Mouse (Mus musculus) intestine, embryonic 16.5 days (tissue): ENCODE measurements around the gene Slc12a8. TPM values are rescaled to one million over a fixed set of nuclear protein-coding genes. Genes with fewer than 3 reads are reported as not detected.
A peak's percentile ranks its signal among the peaks of the same experiment; 100 is the strongest.

Experiments
- ATAC-seq: fragments of 200-750 bp; cut with Nextera tagmentation; 2 replicates; pipeline ENCODE4 v1.8.0; 2017; ENCODE audit warnings: moderate TSS enrichment, moderate library complexity
- H3K27ac ChIP-seq: fragments of 300-500 bp; sonication (generic); 2 replicates; pipeline ENCODE4 v1.5.1; 2014; ENCODE audit warnings: mild to moderate bottlenecking, low read length
- H3K27me3 ChIP-seq: fragments of 300-500 bp; sonication (generic); replicated peaks from 2 replicates; pipeline ENCODE4 v1.6.1; 2014; ENCODE audit warnings: low read length, control low read depth, mixed read lengths; ENCODE audit not compliant: control insufficient read depth, insufficient read depth
- H3K36me3 ChIP-seq: fragments of 300-500 bp; sonication (generic); 2 replicates; pipeline ENCODE4 v1.6.1; 2014; ENCODE audit warnings: low read length, control low read depth; ENCODE audit not compliant: control insufficient read depth, insufficient read depth
- H3K4me1 ChIP-seq: fragments of 300-500 bp; sonication (generic); 2 replicates; pipeline ENCODE4 v1.6.1; 2014; ENCODE audit warnings: low read length, control low read depth, mixed read lengths; ENCODE audit not compliant: control insufficient read depth, insufficient read depth
- H3K4me2 ChIP-seq: fragments of 300-500 bp; sonication (generic); 2 replicates; pipeline ENCODE4 v1.6.1; 2014; ENCODE audit warnings: low read depth, low read length, control low read depth
- H3K4me3 ChIP-seq: fragments of 300-500 bp; sonication (generic); 2 replicates; pipeline ENCODE4 v1.5.1; 2014; ENCODE audit warnings: mild to moderate bottlenecking, low read length
- H3K9ac ChIP-seq: fragments of 300-500 bp; sonication (generic); 2 replicates; pipeline ENCODE4 v1.6.1; 2014; ENCODE audit warnings: low read depth, low read length
- H3K9me3 ChIP-seq: fragments of 300-500 bp; sonication (generic); 2 replicates; pipeline ENCODE4 v1.6.1; 2016; ENCODE audit warnings: low read length, control low read depth; ENCODE audit not compliant: control insufficient read depth
- WGBS: fragments of 180-500 bp; shearing (Covaris S2); extraction: QIAGEN DNeasy Blood & Tissue Kit; methylation state at CpG from one replicate; pipeline ENCODE4 v1.1.7; 2014; 5-methylcytosine and 5-hydroxymethylcytosine counted together
- polyA plus RNA-seq: library from polyadenylated mRNA; unstranded; fragments of >200 nt; fragmentation: Nextera tagmentation; extraction: Ambion mirVana; gene quantifications from 2 replicates; pipeline ENCODE4 v1.2.1, GENCODE M21; 2015

Slc12a8 gene
- 10.3 and 10.5 TPM in 2 replicates for polyA plus RNA-seq

DNA sequence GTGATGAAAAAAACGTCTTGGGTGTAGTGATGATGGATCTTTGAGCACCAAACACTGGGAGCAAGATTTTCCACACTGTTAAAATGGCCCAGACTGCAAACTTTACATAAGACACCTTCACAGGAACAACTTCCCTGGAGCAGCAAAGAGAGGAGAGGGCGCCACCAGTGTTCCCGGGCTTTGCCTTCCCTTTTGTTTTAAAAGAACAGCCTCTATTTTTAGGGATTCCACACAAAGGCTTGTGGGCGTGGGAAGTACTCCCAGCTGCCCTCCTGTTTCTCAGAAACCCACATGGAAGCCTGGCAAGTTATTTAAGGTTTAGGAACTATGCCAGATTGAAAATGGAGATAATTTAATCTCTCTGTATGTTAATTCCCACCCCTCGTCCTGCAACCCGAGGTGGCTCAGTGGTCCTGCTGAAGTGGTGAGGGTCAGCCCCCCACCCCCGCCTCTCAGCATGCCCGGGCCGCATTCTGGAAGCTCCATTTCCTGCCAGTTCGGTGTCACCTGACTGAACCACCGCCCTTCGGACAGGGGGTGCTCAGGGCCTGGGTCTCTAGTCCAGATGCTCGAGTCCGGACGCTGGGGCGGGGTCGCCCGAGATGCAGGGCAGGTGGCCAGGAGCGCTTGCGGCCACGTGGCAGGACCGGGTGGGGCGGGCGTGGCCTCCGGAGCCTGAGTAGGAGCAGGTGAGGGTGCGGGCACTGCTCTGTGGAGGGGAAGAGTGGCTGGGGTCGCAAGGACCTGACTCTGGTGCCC lies at the start of gene Slc12a8:
Gene Slc12a8, plus strand, starts transcription at position 522 of the 759 bp plus-strand sequence.
- Histone ChIP-seq H3K4me1 (peaks cover 23% of the 10 kb centered on the region), H3K9me3 (no peaks in the 10 kb centered on the region), H3K4me3 (peak within 1 kb of the TSS; percentile 39), H3K4me2 (peak within 1 kb of the TSS; percentile 80), H3K9ac (peak within 1 kb of the TSS; percentile 58), H3K27ac (0 out of 2 replicates have a peak within 1 kb of the TSS, but pooled peaks have one; percentile 6), H3K36me3 (no peaks in the 10 kb centered on the region), H3K27me3 (no peaks in the 10 kb centered on the region)
- WGBS = 7% methylated on average over 24 of the region's 27 CpGs
- ATAC-seq = peak; percentile 73

DNA sequence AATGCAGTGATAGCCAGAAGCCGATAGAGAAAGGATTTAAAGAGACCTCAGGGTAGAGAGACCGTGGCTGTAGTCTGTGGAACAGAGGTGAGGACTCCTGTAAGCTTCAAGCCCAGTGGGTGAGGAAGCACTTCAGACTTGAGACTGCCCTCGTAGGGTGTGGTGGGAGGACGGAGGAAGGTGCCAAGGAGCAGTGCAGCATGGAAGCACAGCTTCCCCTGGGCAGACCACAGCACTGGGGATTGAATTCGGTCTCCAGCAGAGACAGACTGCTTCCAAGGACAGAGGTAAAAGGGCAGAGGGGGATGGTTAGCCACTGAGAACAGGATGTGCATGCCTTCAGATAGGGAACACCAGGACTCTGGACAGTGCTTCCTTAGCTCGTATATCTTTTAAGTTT lies 49.7 kb upstream of the Slc12a8 start:
- no peaks in the 10 kb centered on the region for H3K9me3 ChIP-seq
- H3K4me1 ChIP-seq = no peaks in the 10 kb centered on the region
- WGBS = 75% methylated on average over 6 of the region's 6 CpGs
- no peak overlapping the region for H3K4me2 ChIP-seq
- no peak overlapping the region for H3K4me3 ChIP-seq
- no peak for ATAC-seq
- no peaks in the 10 kb centered on the region for H3K27me3 ChIP-seq
- H3K9ac ChIP-seq = no peak overlapping the region
- H3K27ac ChIP-seq = no peak overlapping the region
- H3K36me3 ChIP-seq = no peaks in the 10 kb centered on the region

DNA sequence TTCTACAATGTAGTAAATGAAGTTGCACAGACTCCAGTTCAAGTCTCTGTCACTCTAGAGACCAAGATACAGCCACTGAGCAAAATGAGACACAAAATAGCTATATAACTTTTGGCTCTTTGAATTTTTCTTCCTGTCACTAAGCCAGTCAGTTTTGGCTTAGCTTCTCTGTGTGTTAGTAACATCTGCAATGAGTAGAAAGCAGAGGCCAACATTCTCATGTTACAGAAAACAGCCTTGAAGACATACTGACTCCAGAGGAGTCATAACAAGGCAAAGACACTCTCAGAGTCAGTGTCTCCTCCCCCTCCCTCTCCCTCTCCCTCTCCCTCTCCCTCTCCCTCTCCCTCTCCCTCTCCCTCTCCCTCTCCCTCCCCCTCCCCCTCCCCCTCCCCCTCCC lies 47.2 kb upstream of the Slc12a8 start:
- Histone ChIP-seq H3K4me2 (no peak overlapping the region), H3K9me3 (no peaks in the 10 kb centered on the region), H3K27ac (no peak overlapping the region), H3K4me3 (no peak overlapping the region), H3K9ac (no peak overlapping the region), H3K4me1 (no peaks in the 10 kb centered on the region), H3K27me3 (no peaks in the 10 kb centered on the region), H3K36me3 (no peaks in the 10 kb centered on the region)
- no peak for ATAC-seq

DNA sequence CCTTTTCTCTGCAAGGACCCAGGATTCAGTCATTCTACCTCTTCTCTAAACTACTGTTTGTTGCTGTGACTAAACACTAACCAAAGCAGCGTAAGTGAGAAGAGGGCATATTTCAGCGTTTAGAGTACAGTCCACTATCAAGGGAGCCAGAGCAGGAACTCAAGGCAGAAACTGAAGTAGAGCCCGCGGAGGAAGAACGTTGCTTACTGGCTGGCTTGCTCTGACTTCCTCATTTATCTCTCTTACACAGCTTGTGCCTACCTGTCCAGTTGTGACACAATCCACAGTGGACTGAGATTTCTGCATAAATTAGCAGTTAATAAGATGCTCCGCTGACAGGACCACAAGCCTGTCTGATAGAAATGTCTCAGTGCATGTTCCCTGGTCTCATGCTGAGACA lies 42.7 kb upstream of the Slc12a8 start:
- no peak overlapping the region for H3K9ac ChIP-seq
- peaks cover 10% of the 10 kb centered on the region for H3K36me3 ChIP-seq
- 94% methylated on average over 6 of the region's 6 CpGs for WGBS
- H3K4me1 ChIP-seq = no peaks in the 10 kb centered on the region
- no peak overlapping the region for H3K4me3 ChIP-seq
- ATAC-seq = no peak
- no peak overlapping the region for H3K27ac ChIP-seq
- no peaks in the 10 kb centered on the region for H3K9me3 ChIP-seq
- H3K27me3 ChIP-seq = no peaks in the 10 kb centered on the region
- no peak overlapping the region for H3K4me2 ChIP-seq

DNA sequence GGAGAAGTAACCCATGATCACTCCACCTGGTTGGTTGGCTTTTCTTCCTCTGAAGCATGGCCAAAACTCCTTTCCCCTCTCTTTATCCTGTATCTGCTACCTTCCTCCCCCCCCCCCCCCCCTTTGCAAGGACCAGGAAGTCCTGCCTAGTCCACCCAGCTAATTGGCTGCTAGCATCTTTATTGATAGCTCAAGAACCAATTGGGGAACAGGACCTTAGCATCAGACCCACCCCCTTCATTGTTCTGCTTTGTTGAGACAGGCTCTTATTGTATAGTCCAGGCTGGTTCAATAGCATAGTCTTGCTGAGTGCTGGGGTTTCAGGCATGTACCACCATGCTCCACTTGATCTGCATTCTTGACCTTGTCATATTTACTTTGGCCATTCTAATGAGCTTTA lies 37.2 kb upstream of the Slc12a8 start:
- Histone ChIP-seq H3K9ac (no peak overlapping the region), H3K9me3 (no peaks in the 10 kb centered on the region), H3K4me2 (no peak overlapping the region), H3K4me3 (no peak overlapping the region), H3K4me1 (no peaks in the 10 kb centered on the region), H3K36me3 (peaks cover 13% of the 10 kb centered on the region), H3K27me3 (no peaks in the 10 kb centered on the region), H3K27ac (no peak overlapping the region)
- no peak for ATAC-seq

DNA sequence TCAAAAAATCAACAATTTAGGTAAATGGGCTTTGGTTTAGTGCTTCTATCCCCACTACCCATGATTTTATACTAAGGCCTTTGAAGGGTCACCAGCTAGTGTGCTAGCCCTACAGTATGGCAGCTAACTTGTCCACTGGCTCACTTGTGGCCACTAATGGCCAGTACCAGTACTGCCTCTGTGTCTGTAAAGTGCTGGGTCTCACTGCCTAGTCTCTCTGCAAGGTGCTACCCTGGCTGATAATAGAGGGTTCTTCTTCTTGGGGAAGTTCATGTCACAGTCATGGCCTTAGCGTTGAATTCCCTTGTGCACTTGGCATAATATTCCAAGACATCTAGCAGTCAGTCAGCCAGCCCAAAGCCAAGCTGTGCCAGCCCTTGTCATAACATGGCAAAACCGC lies 36.0 kb upstream of the Slc12a8 start:
- no peak for ATAC-seq
- H3K9ac ChIP-seq = no peak overlapping the region
- H3K4me3 ChIP-seq = no peak overlapping the region
- no peaks in the 10 kb centered on the region for H3K9me3 ChIP-seq
- no peaks in the 10 kb centered on the region for H3K4me1 ChIP-seq
- H3K36me3 ChIP-seq = peaks cover 6% of the 10 kb centered on the region
- 96% methylated on average over 2 of the region's 2 CpGs for WGBS
- H3K4me2 ChIP-seq = no peak overlapping the region
- H3K27ac ChIP-seq = no peak overlapping the region
- H3K27me3 ChIP-seq = no peaks in the 10 kb centered on the region

DNA sequence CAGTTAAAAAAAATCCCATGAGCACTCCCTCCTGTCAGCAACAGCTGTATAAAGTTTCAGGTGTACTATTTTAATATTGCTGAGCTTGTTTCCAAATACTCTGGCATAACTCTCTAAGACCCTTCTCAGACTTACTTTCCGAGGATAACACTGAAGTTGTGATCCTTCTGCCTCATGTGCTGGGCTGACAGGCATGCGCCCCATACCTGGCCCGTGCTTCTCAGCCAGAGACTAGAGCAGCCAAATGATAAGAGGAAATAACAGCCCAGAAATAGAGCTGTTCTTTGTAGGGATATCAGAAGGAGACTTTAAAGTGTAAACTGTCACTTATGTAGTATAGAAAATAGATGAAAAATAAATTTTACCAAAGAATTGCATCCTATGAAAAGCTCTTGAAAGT lies 34.8 kb upstream of the Slc12a8 start:
- no peak for ATAC-seq
- Histone ChIP-seq H3K27me3 (no peaks in the 10 kb centered on the region), H3K9me3 (no peaks in the 10 kb centered on the region), H3K4me2 (no peak overlapping the region), H3K36me3 (peaks cover 3% of the 10 kb centered on the region; the same call in 1 of the 2 replicates), H3K27ac (no peak overlapping the region), H3K9ac (no peak overlapping the region), H3K4me1 (no peaks in the 10 kb centered on the region), H3K4me3 (no peak overlapping the region)
- 95% methylated on average over 3 of the region's 3 CpGs for WGBS

DNA sequence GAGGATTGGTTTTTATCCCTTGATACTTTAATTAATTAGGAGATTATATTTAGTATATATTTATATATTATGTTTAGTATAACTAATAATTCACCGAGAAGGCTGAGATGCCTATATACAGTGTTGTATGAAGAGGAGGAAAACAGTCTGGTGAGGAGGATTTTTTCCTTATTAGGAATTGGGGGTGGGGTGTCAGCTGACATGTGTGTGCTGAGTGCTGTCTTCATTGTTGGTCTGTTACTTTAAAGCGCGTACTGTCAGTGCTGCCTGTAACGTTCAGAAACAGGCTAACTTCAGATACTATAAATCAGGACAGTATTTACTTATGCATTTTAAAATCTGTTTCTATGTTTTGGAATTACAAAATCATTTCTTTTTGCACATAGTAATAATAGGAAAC lies 29.4 kb upstream of the Slc12a8 start:
- H3K27ac ChIP-seq = no peak overlapping the region
- peaks cover 3% of the 10 kb centered on the region; the same call in 1 of the 2 replicates for H3K36me3 ChIP-seq
- H3K9me3 ChIP-seq = no peaks in the 10 kb centered on the region
- WGBS = 81% methylated on average over 4 of the region's 4 CpGs
- no peaks in the 10 kb centered on the region for H3K27me3 ChIP-seq
- H3K9ac ChIP-seq = no peak overlapping the region
- no peaks in the 10 kb centered on the region for H3K4me1 ChIP-seq
- no peak overlapping the region for H3K4me2 ChIP-seq
- ATAC-seq = no peak
- H3K4me3 ChIP-seq = no peak overlapping the region

DNA sequence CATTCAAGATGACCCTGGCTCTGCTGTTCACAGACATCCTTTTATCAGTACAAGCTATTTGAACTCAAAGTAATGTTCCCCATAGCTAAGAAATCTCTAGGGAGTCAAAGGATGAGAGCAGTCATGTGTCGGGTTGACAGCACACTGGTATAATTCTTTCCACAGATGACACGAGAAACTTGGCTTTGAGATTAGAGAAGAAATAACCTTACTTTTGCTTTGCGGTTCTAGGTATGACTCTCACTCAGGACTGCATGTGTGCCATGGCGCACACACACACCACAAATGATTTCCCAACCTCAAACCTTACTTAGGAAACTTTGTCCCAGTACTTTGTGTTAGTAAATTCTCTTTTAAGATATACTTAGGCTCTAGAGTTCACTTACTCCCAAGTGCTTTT lies 22.8 kb upstream of the Slc12a8 start:
- Histone ChIP-seq H3K4me2 (no peak overlapping the region), H3K27me3 (no peaks in the 10 kb centered on the region), H3K9ac (no peak overlapping the region), H3K36me3 (peaks cover 7% of the 10 kb centered on the region; the same call in 1 of the 2 replicates), H3K27ac (no peak overlapping the region), H3K4me1 (no peaks in the 10 kb centered on the region), H3K9me3 (no peaks in the 10 kb centered on the region), H3K4me3 (no peak overlapping the region)
- no peak for ATAC-seq
- 92% methylated on average over 4 of the region's 4 CpGs for WGBS

DNA sequence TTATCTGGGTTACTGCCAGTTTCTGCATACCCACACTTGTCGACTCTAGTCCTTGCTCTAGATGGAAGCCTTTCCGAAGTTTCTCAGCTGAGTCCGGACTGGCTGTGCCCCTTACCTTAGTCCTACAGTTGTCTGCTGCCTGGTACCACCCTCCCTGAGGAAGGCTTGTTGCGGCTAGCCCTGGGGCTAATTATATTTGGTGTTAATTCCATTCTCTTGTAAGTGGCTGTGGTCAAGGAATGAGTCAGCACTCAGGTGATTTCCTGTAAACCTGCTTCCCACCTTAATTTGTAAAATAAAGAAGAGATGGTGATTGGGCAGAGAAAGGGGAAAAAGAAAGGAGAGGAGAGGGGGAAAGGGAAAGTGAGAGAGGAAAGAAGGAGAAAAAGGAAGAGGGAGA lies 9.0 kb upstream of the Slc12a8 start:
- no peak overlapping the region for H3K27ac ChIP-seq
- no peaks in the 10 kb centered on the region for H3K27me3 ChIP-seq
- no peak overlapping the region for H3K9ac ChIP-seq
- H3K9me3 ChIP-seq = no peaks in the 10 kb centered on the region
- H3K4me3 ChIP-seq = no peak overlapping the region
- H3K4me2 ChIP-seq = no peak overlapping the region
- H3K36me3 ChIP-seq = no peaks in the 10 kb centered on the region
- peaks cover 4% of the 10 kb centered on the region; the same call in 1 of the 2 replicates for H3K4me1 ChIP-seq
- no peak for ATAC-seq
- 82% methylated on average over 4 of the region's 4 CpGs for WGBS
